Mouse (Mus musculus): ENCODE measurements at regions not wholly inside any gene's neighbourhood (a gene's known extent, or its start where the extent isn't known, plus 50 kb on each side); places are given as distances from the start of the nearest gene placed in this dataset.

GRCm38 (mm10) chr9:23012130-23012529 lies 210.7 kb upstream of the Bmper start:
- Histone ChIP-seq H3K4me2 (ENCODE audit: low read depth, low read length) (no peak overlapping the region), H3K9me3 (replicated peaks; ENCODE audit: control insufficient read depth, low read length) (no peaks in the 10 kb centered on the region), H3K9ac (ENCODE audit: low read depth, low read length) (no peak overlapping the region), H3K4me1 (ENCODE audit: control insufficient read depth, low read depth, low read length) (no peaks in the 10 kb centered on the region), H3K27ac (ENCODE audit: low read length) (no peak overlapping the region), H3K27me3 (ENCODE audit: control insufficient read depth, insufficient read depth, low read depth, low read length) (no peaks in the 10 kb centered on the region), H3K36me3 (ENCODE audit: control insufficient read depth, insufficient read depth) (no peaks in the 10 kb centered on the region), H3K4me3 (ENCODE audit: low read depth, low read length) (no peak overlapping the region)
- WGBS (ENCODE audit: insufficient replicate concordance) = 31% methylated on average over 5 of the region's 5 CpGs
- no peak for ATAC-seq (ENCODE audit: low read depth)

GRCm38 (mm10) chr9:23016733-23017132 lies 206.1 kb upstream of the Bmper start:
- 73% methylated on average over 1 of the region's 1 CpGs for WGBS (ENCODE audit: insufficient replicate concordance)
- no peaks in the 10 kb centered on the region for H3K9me3 ChIP-seq (replicated peaks; ENCODE audit: control insufficient read depth, low read length)
- H3K27me3 ChIP-seq (ENCODE audit: control insufficient read depth, insufficient read depth, low read depth, low read length) = no peaks in the 10 kb centered on the region

DNA sequence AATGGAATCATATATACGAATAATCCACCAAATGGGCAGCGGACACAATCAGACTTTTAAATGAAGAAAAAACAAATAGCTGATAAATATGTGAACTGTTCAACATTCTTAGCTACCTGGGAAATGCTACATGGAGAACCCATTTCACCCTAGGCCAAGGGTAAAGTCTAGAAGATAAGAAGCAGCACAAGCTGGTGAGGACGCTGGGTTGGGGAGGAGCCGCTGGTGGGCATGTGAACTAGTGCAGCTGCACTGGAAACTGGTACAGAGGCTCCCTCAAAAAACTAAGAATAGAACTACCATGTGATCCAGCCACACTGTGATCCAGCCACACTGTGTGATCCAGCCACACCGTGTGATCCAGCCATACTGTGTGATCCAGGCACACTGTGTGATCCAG lies 198.8 kb upstream of the Bmper start:
- 68% methylated on average over 5 of the region's 5 CpGs for WGBS (ENCODE audit: insufficient replicate concordance)
- H3K27me3 ChIP-seq (ENCODE audit: control insufficient read depth, insufficient read depth, low read depth, low read length) = no peaks in the 10 kb centered on the region
- no peak overlapping the region for H3K4me3 ChIP-seq (ENCODE audit: low read depth, low read length)
- H3K9me3 ChIP-seq (replicated peaks; ENCODE audit: control insufficient read depth, low read length) = no peaks in the 10 kb centered on the region
- no peak overlapping the region for H3K9ac ChIP-seq (ENCODE audit: low read depth, low read length)
- ATAC-seq (ENCODE audit: low read depth) = no peak
- no peak overlapping the region for H3K4me2 ChIP-seq (ENCODE audit: low read depth, low read length)
- no peak overlapping the region for H3K27ac ChIP-seq (ENCODE audit: low read length)
- H3K36me3 ChIP-seq (ENCODE audit: control insufficient read depth, insufficient read depth) = no peaks in the 10 kb centered on the region
- no peaks in the 10 kb centered on the region for H3K4me1 ChIP-seq (ENCODE audit: control insufficient read depth, low read depth, low read length)

More at GRCm38 (mm10) chr9:23016733-23017132, 206.1 kb upstream of the Bmper start:
- Histone ChIP-seq H3K9ac (ENCODE audit: low read depth, low read length) (no peak overlapping the region), H3K27ac (ENCODE audit: low read length) (no peak overlapping the region), H3K36me3 (ENCODE audit: control insufficient read depth, insufficient read depth) (no peaks in the 10 kb centered on the region), H3K4me1 (ENCODE audit: control insufficient read depth, low read depth, low read length) (no peaks in the 10 kb centered on the region), H3K4me2 (ENCODE audit: low read depth, low read length) (no peak overlapping the region), H3K4me3 (ENCODE audit: low read depth, low read length) (no peak overlapping the region)
- no peak for ATAC-seq (ENCODE audit: low read depth)

DNA sequence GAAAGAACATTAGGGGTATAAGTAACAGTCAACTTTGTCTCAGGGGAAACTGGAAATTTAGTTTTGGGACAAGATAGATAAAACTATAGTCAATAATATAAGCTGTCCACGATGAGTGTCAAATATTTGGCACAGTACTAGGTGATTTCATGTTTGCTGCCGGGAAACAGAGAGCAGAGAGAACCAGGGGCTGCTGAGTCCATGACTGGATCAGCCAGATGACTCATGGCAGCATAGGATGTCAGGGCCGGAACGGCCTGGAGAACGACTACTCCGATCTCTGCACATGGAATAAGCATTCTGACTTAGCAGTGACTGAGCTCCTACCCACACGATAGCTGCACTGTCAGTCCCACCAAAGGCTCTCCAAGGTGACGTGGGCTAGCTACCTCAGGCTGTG lies 197.6 kb upstream of the Bmper start:
- H3K4me3 ChIP-seq (ENCODE audit: low read depth, low read length) = no peak overlapping the region
- no peaks in the 10 kb centered on the region for H3K9me3 ChIP-seq (replicated peaks; ENCODE audit: control insufficient read depth, low read length)
- no peak overlapping the region for H3K27ac ChIP-seq (ENCODE audit: low read length)
- H3K4me2 ChIP-seq (ENCODE audit: low read depth, low read length) = no peak overlapping the region
- no peaks in the 10 kb centered on the region for H3K4me1 ChIP-seq (ENCODE audit: control insufficient read depth, low read depth, low read length)
- H3K9ac ChIP-seq (ENCODE audit: low read depth, low read length) = no peak overlapping the region
- no peaks in the 10 kb centered on the region for H3K27me3 ChIP-seq (ENCODE audit: control insufficient read depth, insufficient read depth, low read depth, low read length)
- no peak for ATAC-seq (ENCODE audit: low read depth)
- WGBS (ENCODE audit: insufficient replicate concordance) = 68% methylated on average over 8 of the region's 8 CpGs
- no peaks in the 10 kb centered on the region for H3K36me3 ChIP-seq (ENCODE audit: control insufficient read depth, insufficient read depth)

DNA sequence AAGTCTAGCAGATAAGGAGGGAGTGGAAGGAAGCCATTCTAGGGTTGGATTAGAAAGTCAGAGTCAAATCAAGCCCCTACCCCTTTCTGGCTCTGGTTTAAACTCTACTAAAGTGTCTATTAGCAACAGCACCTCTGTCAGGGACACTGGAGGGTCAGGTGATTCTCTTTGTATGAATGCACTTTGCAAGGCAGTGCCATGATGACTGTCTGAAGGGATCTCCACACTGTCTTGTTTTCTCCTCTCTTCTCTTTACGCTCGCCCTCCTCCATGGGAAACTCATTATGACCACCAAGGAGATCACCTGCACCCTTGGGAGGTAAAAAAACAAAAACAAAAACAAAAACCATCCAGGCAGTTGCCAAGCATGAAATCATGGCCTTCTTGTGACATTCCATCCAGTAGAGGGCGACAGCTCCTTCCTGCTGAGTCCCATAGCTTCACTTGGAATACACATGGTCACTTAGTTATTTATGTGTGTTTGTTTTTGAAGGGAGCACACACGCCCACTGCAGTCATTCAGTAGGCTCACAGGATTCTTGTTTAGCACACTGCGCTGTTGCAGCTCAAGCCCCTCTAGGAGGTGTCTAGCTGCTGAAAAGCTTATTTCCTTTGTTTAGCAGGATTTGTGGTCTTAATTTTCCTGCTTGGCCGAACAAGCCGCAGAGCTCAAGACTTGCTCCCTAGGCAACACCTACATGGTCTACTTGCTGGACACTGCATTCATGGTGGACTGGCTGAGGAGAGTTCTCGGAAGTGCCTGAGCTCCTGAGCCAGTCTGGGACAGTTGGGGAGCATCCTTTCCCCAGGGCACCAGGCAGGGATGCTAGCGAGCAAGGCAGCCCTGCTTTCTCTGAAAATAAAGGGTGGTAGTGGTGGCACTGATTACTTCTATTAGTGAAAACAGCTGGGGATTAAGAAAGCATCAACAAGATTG lies 195.2 kb upstream of the Bmper start:
- H3K27ac ChIP-seq (ENCODE audit: low read length) = no peak overlapping the region
- H3K4me3 ChIP-seq (ENCODE audit: low read depth, low read length) = no peak overlapping the region
- no peak for ATAC-seq (ENCODE audit: low read depth)
- no peaks in the 10 kb centered on the region for H3K9me3 ChIP-seq (replicated peaks; ENCODE audit: control insufficient read depth, low read length)
- H3K36me3 ChIP-seq (ENCODE audit: control insufficient read depth, insufficient read depth) = no peaks in the 10 kb centered on the region
- H3K4me1 ChIP-seq (ENCODE audit: control insufficient read depth, low read depth, low read length) = no peaks in the 10 kb centered on the region
- no peak overlapping the region for H3K9ac ChIP-seq (ENCODE audit: low read depth, low read length)
- H3K4me2 ChIP-seq (ENCODE audit: low read depth, low read length) = no peak overlapping the region
- no peaks in the 10 kb centered on the region for H3K27me3 ChIP-seq (ENCODE audit: control insufficient read depth, insufficient read depth, low read depth, low read length)
- 40% methylated on average over 9 of the region's 9 CpGs for whole genome bisulfite sequencing (ENCODE audit: insufficient replicate concordance)

GRCm38 (mm10) chr9:23029421-23029820 lies 193.5 kb upstream of the Bmper start:
- Histone ChIP-seq H3K4me3 (ENCODE audit: low read depth, low read length) (no peak overlapping the region), H3K4me2 (ENCODE audit: low read depth, low read length) (no peak overlapping the region), H3K4me1 (ENCODE audit: control insufficient read depth, low read depth, low read length) (no peaks in the 10 kb centered on the region), H3K9me3 (replicated peaks; ENCODE audit: control insufficient read depth, low read length) (no peaks in the 10 kb centered on the region), H3K36me3 (ENCODE audit: control insufficient read depth, insufficient read depth) (no peaks in the 10 kb centered on the region), H3K27ac (ENCODE audit: low read length) (no peak overlapping the region), H3K9ac (ENCODE audit: low read depth, low read length) (no peak overlapping the region), H3K27me3 (ENCODE audit: control insufficient read depth, insufficient read depth, low read depth, low read length) (no peaks in the 10 kb centered on the region)
- WGBS (ENCODE audit: insufficient replicate concordance) = 62% methylated on average over 4 of the region's 4 CpGs
- no peak for ATAC-seq (ENCODE audit: low read depth)

- no peaks in the 10 kb centered on the region; the same call in 1 of the 2 replicates for H3K27me3 ChIP-seq (ENCODE audit: control insufficient read depth, insufficient read depth, low read depth, low read length)
- WGBS (ENCODE audit: insufficient replicate concordance) = 25% methylated on average over 11 of the region's 11 CpGs
- no peak overlapping the region for H3K9ac ChIP-seq (ENCODE audit: low read depth, low read length)
- no peak overlapping the region for H3K4me3 ChIP-seq (ENCODE audit: low read depth, low read length)
- no peak overlapping the region for H3K27ac ChIP-seq (ENCODE audit: low read length)
- H3K4me1 ChIP-seq (ENCODE audit: control insufficient read depth, low read depth, low read length) = no peaks in the 10 kb centered on the region
- no peak for ATAC-seq (ENCODE audit: low read depth)
- no peak overlapping the region for H3K4me2 ChIP-seq (ENCODE audit: low read depth, low read length)
- no peaks in the 10 kb centered on the region for H3K9me3 ChIP-seq (replicated peaks; ENCODE audit: control insufficient read depth, low read length)
- H3K36me3 ChIP-seq (ENCODE audit: control insufficient read depth, insufficient read depth) = no peaks in the 10 kb centered on the region
These were observed 192.7 kb upstream of the Bmper start for GRCm38 (mm10) chr9:23030138-23030537.

DNA sequence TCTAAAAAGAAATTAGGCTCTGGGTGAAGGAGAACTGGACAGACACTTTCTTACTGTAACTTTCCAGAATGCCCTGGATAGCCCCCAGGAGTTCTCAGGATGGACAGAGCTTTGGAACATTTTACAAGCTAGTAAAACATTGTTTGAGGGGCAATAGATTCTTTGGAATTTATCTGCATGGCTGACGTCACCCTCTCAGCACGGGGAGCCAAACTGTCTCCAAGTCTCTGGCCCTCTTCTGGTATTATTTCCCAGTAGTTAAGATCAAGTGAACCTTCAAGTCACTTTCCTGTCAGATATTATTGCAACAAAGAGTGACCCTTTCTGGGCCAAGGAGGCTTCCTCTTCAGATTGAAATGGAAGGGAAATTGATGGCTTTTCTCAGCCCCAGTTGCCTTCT lies 192.3 kb upstream of the Bmper start:
- Histone ChIP-seq H3K4me1 (ENCODE audit: control insufficient read depth, low read depth, low read length) (no peaks in the 10 kb centered on the region), H3K9ac (ENCODE audit: low read depth, low read length) (no peak overlapping the region), H3K4me3 (ENCODE audit: low read depth, low read length) (no peak overlapping the region), H3K4me2 (ENCODE audit: low read depth, low read length) (no peak overlapping the region), H3K27ac (ENCODE audit: low read length) (no peak overlapping the region), H3K27me3 (ENCODE audit: control insufficient read depth, insufficient read depth, low read depth, low read length) (peaks cover 2% of the 10 kb centered on the region; the same call in 1 of the 2 replicates), H3K36me3 (ENCODE audit: control insufficient read depth, insufficient read depth) (no peaks in the 10 kb centered on the region), H3K9me3 (replicated peaks; ENCODE audit: control insufficient read depth, low read length) (no peaks in the 10 kb centered on the region)
- 32% methylated on average over 2 of the region's 2 CpGs for WGBS (ENCODE audit: insufficient replicate concordance)
- peak; percentile 32; the same call in 1 of the 2 replicates for ATAC-seq (ENCODE audit: low read depth)

GRCm38 (mm10) chr9:23031916-23032315 lies 191.0 kb upstream of the Bmper start:
- no peaks in the 10 kb centered on the region for H3K36me3 ChIP-seq (ENCODE audit: control insufficient read depth, insufficient read depth)
- H3K9ac ChIP-seq (ENCODE audit: low read depth, low read length) = no peak overlapping the region
- no peak overlapping the region for H3K4me3 ChIP-seq (ENCODE audit: low read depth, low read length)
- no peak overlapping the region for H3K4me2 ChIP-seq (ENCODE audit: low read depth, low read length)
- no peaks in the 10 kb centered on the region for H3K9me3 ChIP-seq (replicated peaks; ENCODE audit: control insufficient read depth, low read length)
- 65% methylated on average over 9 of the region's 9 CpGs for WGBS (ENCODE audit: insufficient replicate concordance)
- ATAC-seq (ENCODE audit: low read depth) = no peak
- H3K27me3 ChIP-seq (ENCODE audit: control insufficient read depth, insufficient read depth, low read depth, low read length) = peaks cover 14% of the 10 kb centered on the region
- no peaks in the 10 kb centered on the region for H3K4me1 ChIP-seq (ENCODE audit: control insufficient read depth, low read depth, low read length)
- H3K27ac ChIP-seq (ENCODE audit: low read length) = no peak overlapping the region

Measured in liver, embryonic 16.5 days (tissue).